Mouse (Mus musculus): ENCODE data around the gene Ahsg. TPM values are rescaled to one million over a fixed set of nuclear protein-coding genes. Genes with fewer than 3 reads are reported as not detected.
A peak's percentile ranks its signal among the peaks of the same experiment; 100 is the strongest.

The Ahsg gene
- total and polyA plus RNA-seq, 3 experiments = 0.13 TPM; not detected in 2

DNA sequence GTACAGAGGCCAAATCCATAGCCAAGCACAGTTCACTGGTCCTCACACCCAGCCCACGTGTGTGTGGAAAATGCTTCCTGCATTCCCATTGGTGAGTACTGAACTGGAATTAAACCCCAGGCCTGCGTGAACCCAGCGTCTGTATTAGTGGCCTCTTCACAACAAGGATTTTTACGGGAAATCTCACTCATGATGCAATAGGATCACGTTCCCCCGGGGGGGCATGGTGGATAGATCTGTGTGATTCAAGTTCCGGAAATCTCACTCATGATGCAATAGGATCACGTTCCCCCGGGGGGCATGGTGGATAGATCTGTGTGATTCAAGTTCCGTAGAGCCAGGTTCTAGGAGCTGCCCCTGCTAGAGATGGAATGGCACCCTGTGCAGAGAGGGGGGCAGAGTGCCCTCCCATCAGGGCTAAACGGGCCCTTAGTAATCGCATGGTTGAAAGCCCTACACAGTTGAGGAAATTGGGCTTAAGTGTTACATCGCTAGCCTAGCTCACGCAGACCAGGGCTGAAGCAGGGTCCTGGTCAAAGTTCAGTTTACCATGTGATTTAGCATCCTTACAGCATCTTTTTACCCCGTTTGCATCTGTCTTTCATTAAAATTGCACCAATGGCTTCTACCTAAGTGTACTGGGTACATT is 27.7 kb downstream of the Ahsg start:
- Histone ChIP-seq H3K4me1 (ENCODE audit: control insufficient read depth in 1 of 2, insufficient read depth in 2 of 2, low read length in 2 of 2) (peaks cover 0 to 5% of the 10 kb centered on the region in 2 experiments; a peak in 2 of 4 replicates), H3K9me3 (replicated peaks; ENCODE audit: insufficient read depth, low read length) (no peaks in the 10 kb centered on the region), H3K9ac (ENCODE audit: control insufficient read depth, low read depth, low read length, poor library complexity, severe bottlenecking) (no peak overlapping the region), H3K27ac (ENCODE audit: control insufficient read depth, low read depth, low read length) (no peak overlapping the region), H3K27me3 (ENCODE audit: control insufficient read depth in 1 of 2, insufficient read depth in 2 of 2, low read length in 2 of 2) (peaks cover 0 to 2% of the 10 kb centered on the region in 2 experiments; a peak in 2 of 4 replicates), H3K4me3 (ENCODE audit: control insufficient read depth in 1 of 2, insufficient read depth in 1 of 2, low read depth in 2 of 2, low read length in 2 of 2) (no peak overlapping the region), H3K36me3 (ENCODE audit: control insufficient read depth in 1 of 2, insufficient read depth in 2 of 2, low read length in 2 of 2) (peaks cover 0 to 2% of the 10 kb centered on the region in 2 experiments; a peak in 2 of 4 replicates), H3K79me2 (ENCODE audit: control insufficient read depth, insufficient read depth, low read length, poor library complexity) (no peaks in the 10 kb centered on the region)
- no peak for TF ChIP-seq SMC3 (IDR thresholded peaks at IDR 0.05; ENCODE audit: low read depth, low read length)
- DNase-seq (ENCODE audit: low read depth, low spot score) = no peak

DNA sequence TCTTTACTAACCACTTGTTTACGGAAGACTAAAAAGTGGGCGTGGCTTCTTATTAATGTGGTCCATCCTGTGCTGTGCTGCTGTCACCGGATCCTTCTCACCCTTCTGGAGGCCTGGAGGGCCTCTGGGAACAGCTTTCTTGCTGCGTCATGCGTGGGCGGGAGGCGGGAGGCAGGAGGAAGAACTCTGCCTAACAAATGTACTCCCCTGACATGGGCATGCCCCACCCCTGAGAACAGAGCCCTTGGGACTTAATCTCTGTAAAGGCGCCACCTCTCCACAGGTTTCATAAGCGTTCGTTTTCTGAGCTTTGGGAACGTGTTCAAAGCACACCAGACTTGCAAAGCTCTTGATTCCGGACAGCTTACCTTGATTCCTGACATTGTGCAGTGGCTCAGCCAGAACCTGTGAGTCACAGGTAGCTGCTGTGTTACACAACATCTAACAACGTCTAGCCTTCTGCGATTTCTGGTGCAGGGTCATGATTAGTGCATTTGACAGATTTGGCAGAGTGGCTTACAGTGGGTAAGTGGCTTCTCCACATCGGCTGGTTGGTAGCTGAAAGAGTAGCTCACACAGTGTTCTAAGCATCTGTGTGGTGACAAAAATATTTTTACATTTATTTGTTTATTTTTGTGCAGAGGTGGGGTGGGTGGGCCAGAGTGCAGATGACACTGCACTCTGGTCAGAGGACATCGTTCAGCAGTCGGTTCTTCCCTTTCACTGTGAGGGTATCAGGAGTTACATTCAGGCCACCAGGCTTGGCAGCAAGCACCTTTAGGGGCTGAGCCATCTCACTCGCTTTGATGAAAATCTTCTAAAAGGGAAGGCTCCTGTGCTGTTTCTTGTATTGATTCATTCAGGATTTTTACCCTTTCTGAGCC is 29.1 kb downstream of the Ahsg start:
- H3K27me3 ChIP-seq (ENCODE audit: control insufficient read depth in 1 of 2, insufficient read depth in 2 of 2, low read length in 2 of 2) = no peaks in the 10 kb centered on the region
- H3K9ac ChIP-seq (ENCODE audit: control insufficient read depth, low read depth, low read length, poor library complexity, severe bottlenecking) = peak overlapping the region; percentile 21; the same call in 1 of the 2 replicates
- peaks cover 0 to 2% of the 10 kb centered on the region in 2 experiments; a peak in 2 of 4 replicates for H3K36me3 ChIP-seq (ENCODE audit: control insufficient read depth in 1 of 2, insufficient read depth in 2 of 2, low read length in 2 of 2)
- no peaks in the 10 kb centered on the region for H3K9me3 ChIP-seq (replicated peaks; ENCODE audit: insufficient read depth, low read length)
- peaks cover 0 to 5% of the 10 kb centered on the region in 2 experiments; a peak in 2 of 4 replicates for H3K4me1 ChIP-seq (ENCODE audit: control insufficient read depth in 1 of 2, insufficient read depth in 2 of 2, low read length in 2 of 2)
- H3K79me2 ChIP-seq (ENCODE audit: control insufficient read depth, insufficient read depth, low read length, poor library complexity) = no peaks in the 10 kb centered on the region
- TF ChIP-seq NELFE (IDR thresholded peaks at IDR 0.05; ENCODE audit: low read depth, low read length) (no peak), CHD2 (IDR thresholded peaks at IDR 0.05; ENCODE audit: low read length) (no peak), MYB (IDR thresholded peaks at IDR 0.05; ENCODE audit: low read depth, low read length) (no peak), RCOR1 (IDR thresholded peaks at IDR 0.05; ENCODE audit: low read depth, low read length) (peak; percentile 42; the same call in 1 of the 2 replicates), ETS1 (IDR thresholded peaks at IDR 0.05; ENCODE audit: low read depth, low read length) (peak; percentile 45), CTCF (IDR thresholded peaks at IDR 0.05 in 2 of 3, conservative IDR thresholded peaks at IDR 0.05 in 1 of 3; ENCODE audit: control insufficient read depth in 1 of 3, insufficient read depth in 1 of 3, low read depth in 2 of 3, low read length in 3 of 3, poor library complexity in 1 of 3, severe bottlenecking in 1 of 3) (no peak), POLR2AphosphoS2 (IDR thresholded peaks at IDR 0.05; ENCODE audit: low read length) (no peak), GABPA (IDR thresholded peaks at IDR 0.05; ENCODE audit: low read depth, low read length) (no peak), POLR2A (IDR thresholded peaks at IDR 0.05; ENCODE audit: control insufficient read depth in 1 of 2, insufficient read depth in 1 of 2, low read depth in 1 of 2, low read length in 2 of 2, poor library complexity in 1 of 2) (no peak), UBTF (IDR thresholded peaks at IDR 0.05; ENCODE audit: borderline replicate concordance, insufficient read depth, low read depth, low read length) (no peak), ELF1 (IDR thresholded peaks at IDR 0.05; ENCODE audit: low read depth, low read length) (peak; percentile 41; the same call in 1 of the 2 replicates), MYC (IDR thresholded peaks at IDR 0.05; ENCODE audit: low read depth, low read length) (no peak), MAFK (IDR thresholded peaks at IDR 0.05; ENCODE audit: borderline replicate concordance, low read depth, low read length) (peak; percentile 38; the same call in 1 of the 2 replicates), EP300 (IDR thresholded peaks at IDR 0.05; ENCODE audit: low read depth in 1 of 2, low read length in 2 of 2) (peak in 1 of 2 experiments; percentile 55; a peak in 3 of 4 replicates), SIN3A (IDR thresholded peaks at IDR 0.05; ENCODE audit: low read length) (peak; percentile 27; the same call in 1 of the 2 replicates), TBP (IDR thresholded peaks at IDR 0.05; ENCODE audit: low read depth, low read length) (no peak)
- H3K27ac ChIP-seq (ENCODE audit: control insufficient read depth, low read depth, low read length) = no peak overlapping the region
- peak overlapping the region; percentile 35 to 47; a peak in 3 of 4 replicates for H3K4me3 ChIP-seq (ENCODE audit: control insufficient read depth in 1 of 2, insufficient read depth in 1 of 2, low read depth in 2 of 2, low read length in 2 of 2)
- peak; percentile 91 for DNase-seq (ENCODE audit: low read depth, low spot score)

Measured in MEL (cell line).